Mouse (Mus musculus) liver, embryonic 11.5 days (tissue): ENCODE results near the gene Cfap57. TPM values are rescaled to one million over a fixed set of nuclear protein-coding genes. Genes with fewer than 3 reads are reported as not detected.

Experiments used
- polyA plus RNA-seq: library from polyadenylated mRNA; unstranded; fragments of >200 nt; fragmentation: Nextera tagmentation; extraction: Ambion mirVana; gene quantifications from 2 replicates; pipeline ENCODE4 v1.2.1, GENCODE M21; 2014

Gene Cfap57
- polyA plus RNA-seq, 1 experiment from 2014 or later: 0.86 TPM

Other genes starting within 250 kb of the Cfap57 start
- 7.5 and 10.4 TPM in 2 replicates for gene Szt2, start 211.5 kb downstream of the Cfap57 start, polyA plus RNA-seq
- 141 and 149 TPM in 2 replicates for gene Med8, start 211.4 kb downstream of the Cfap57 start, polyA plus RNA-seq
- gene Elovl1, start 192.7 kb downstream of the Cfap57 start, polyA plus RNA-seq: 153 and 161 TPM in 2 replicates
- gene Cdc20, start 183.4 kb downstream of the Cfap57 start, polyA plus RNA-seq: 315 and 340 TPM in 2 replicates
- gene Mpl, start 163.3 kb downstream of the Cfap57 start, polyA plus RNA-seq: 32.7 and 35.9 TPM in 2 replicates
- 14.1 and 16.0 TPM in 2 replicates for gene Tie1, start 130.7 kb downstream of the Cfap57 start, polyA plus RNA-seq
- 4.8 and 6.1 TPM in 2 replicates for gene 2610528J11Rik, start 93.8 kb downstream of the Cfap57 start, polyA plus RNA-seq
- 0.70 and 0.94 TPM in 2 replicates for gene Tmem125, start 76.7 kb downstream of the Cfap57 start, polyA plus RNA-seq
- 239 and 247 TPM in 2 replicates for gene Ebna1bp2, start within 50 bp of the Cfap57 start, polyA plus RNA-seq
- gene Olfr62, start 38.2 kb upstream of the Cfap57 start, polyA plus RNA-seq: not detected in 2 replicates
- not detected in 2 replicates for gene Olfr1342, start 72.0 kb upstream of the Cfap57 start, polyA plus RNA-seq
- gene Olfr1341, start 82.7 kb upstream of the Cfap57 start, polyA plus RNA-seq: not detected in 2 replicates
- not detected in 2 replicates for gene Olfr1340, start 99.4 kb upstream of the Cfap57 start, polyA plus RNA-seq
- not detected in 2 replicates for gene Olfr1339, start 111.4 kb upstream of the Cfap57 start, polyA plus RNA-seq
- gene Olfr1338, start 138.0 kb upstream of the Cfap57 start, polyA plus RNA-seq: not detected in 2 replicates
- not detected in 2 replicates for gene Olfr1337, start 161.8 kb upstream of the Cfap57 start, polyA plus RNA-seq
- not detected in 2 replicates for gene Olfr1335, start 189.2 kb upstream of the Cfap57 start, polyA plus RNA-seq
- gene Olfr1333, start 215.5 kb upstream of the Cfap57 start, polyA plus RNA-seq: not detected in 2 replicates
- not detected in 2 replicates for gene Olfr1331, start 243.9 kb upstream of the Cfap57 start, polyA plus RNA-seq